Mouse (Mus musculus) neural tube, postnatal 0 days (tissue): ENCODE results near the gene Itpripl2. TPM values are rescaled to one million over a fixed set of nuclear protein-coding genes. Genes with fewer than 3 reads are reported as not detected.

ENCODE experiments used
- polyA plus RNA-seq: library from polyadenylated mRNA; unstranded; fragments of >200 nt; fragmentation: Nextera tagmentation; extraction: Ambion mirVana; gene quantifications from 2 replicates; pipeline ENCODE4 v1.2.1, GENCODE M21; 2015

Gene Itpripl2
- polyA plus RNA-seq, result 1.1 and 1.2 TPM in 2 replicates

DNA sequence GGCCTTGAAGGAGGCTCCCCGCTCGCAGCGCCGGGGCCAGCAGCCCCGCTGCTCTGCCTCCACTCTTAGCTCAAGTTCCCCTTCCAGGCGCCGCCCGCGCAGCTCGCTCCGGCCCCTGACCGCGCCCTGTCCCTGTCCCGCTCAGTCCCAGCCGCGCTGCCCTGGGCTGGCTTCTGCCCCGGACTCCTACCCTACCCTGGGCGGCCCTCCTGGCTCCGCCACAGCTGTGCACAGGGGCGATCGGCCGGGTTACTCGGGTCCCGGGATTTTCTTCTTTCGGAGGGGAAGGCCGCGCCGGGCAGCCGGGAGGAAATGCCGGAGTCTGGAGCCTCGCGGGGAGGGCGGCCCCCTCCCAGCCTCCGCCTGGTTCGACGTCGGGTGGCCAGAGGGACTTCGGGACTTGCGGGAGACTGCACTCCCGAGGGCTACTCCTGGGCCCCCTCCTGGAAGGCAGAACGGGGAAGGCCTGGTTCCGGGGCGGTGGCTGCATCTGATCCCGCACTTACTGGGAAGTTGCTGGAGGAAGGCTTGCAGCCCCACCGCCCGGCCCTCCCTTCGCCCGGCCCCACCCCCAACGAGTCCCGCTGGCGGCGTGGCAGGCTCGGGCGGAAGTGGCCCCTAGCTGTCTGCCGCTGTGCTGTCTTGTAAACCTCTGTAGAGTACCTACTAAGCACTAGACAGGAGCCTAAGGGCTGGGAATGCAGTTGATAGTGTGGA, at the start of gene Itpripl2:
Gene Itpripl2, minus strand, starts transcription at position 545 of the 717 bp plus-strand sequence.

DNA sequence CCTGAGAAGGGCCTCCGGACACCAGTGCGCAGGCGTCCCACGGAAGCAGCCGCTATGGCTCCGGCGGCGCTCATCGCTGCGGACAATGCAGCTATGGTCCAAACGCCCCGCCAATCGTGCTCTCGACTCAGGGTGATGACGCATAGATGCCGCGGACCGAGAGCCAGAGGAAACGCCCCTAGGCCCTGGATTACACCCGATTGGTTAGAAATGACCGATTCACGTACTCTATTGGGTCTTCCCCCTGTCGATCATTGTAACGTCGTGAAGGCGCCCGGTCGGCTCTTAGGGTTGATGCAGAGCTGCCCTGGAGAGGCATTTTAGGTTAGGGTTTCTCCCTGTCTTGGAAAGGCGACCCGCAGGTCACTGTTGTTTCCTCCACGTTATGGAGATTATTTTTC, 41.4 kb upstream of the Itpripl2 start, which contains the start of gene Coq7:
Gene Coq7, minus strand, starts transcription at position 179 of the 401 bp plus-strand sequence.

DNA sequence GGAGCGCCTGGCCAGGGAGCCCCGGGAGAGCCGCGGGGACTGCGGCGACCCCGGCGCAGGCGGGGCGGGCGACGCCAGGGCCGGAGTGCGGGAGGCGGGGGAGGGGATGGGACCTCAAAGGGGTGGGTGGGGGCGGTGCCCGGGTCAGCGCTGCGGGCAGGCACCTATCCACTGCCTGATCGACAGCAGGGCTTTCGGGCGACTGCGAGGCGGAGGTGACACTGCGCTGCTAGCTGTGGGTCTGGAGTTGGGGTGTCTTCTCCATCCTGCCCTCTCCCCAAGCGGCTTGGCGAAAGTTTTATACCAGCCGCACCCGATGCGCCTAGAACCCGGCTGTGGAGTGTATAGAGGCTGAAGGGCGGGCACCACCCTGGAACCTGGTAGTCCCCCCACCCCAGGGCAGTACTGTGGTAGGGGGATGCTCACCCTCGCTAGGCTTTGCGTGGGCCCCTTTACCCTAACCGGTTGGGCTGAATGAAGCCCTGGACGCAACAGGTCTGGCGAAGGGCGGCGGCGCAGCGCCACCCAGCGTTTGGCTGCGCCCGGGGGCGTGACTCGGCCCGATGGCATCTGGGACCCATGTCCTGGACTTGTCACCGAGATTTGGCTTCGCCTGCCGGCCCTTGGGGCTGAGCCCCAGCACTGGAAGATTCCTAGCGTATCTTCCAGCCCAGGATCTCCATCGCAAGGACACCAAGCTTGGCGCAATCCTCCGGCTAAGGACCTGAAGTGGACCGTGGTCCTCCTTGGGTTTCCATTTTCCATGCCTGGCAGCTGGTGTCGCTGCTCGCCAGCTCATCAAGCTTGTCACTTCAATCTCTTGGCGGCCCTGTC, 43.4 kb downstream of the Itpripl2 start, which contains the start of gene Syt17:
Gene Syt17, minus strand, starts transcription at position 89 of the 834 bp plus-strand sequence.

Other genes with a start within 250 kb of the Itpripl2 start
- 16.6 TPM in 2 replicates for gene Smg1, start 248.3 kb downstream of the Itpripl2 start, polyA plus RNA-seq
- 31.7 and 34.4 TPM in 2 replicates for gene Syt17, start 43.8 kb downstream of the Itpripl2 start, polyA plus RNA-seq
- gene Coq7, start 41.4 kb upstream of the Itpripl2 start, polyA plus RNA-seq, result 149 and 151 TPM in 2 replicates
- gene Tmc7, start 92.8 kb upstream of the Itpripl2 start, polyA plus RNA-seq, result 5.7 and 6.5 TPM in 2 replicates
- 0.19 and 0.27 TPM in 2 replicates for gene Tmc5, start 105.3 kb upstream of the Itpripl2 start, polyA plus RNA-seq
- gene Gde1, start 213.8 kb upstream of the Itpripl2 start, polyA plus RNA-seq, result 300 and 307 TPM in 2 replicates
- 13.9 and 14.6 TPM in 2 replicates for gene Ccp110, start 220.6 kb upstream of the Itpripl2 start, polyA plus RNA-seq
- gene Vps35l, start 248.3 kb upstream of the Itpripl2 start, polyA plus RNA-seq, result 74.9 and 84.2 TPM in 2 replicates